Mouse (Mus musculus): ENCODE data around the gene Zfand2b. TPM values are rescaled to one million over a fixed set of nuclear protein-coding genes. Genes with fewer than 3 reads are reported as not detected.

Zfand2b gene
- total and polyA plus RNA-seq, 3 experiments = 15.7 to 40.7 (median 19.5) TPM

- no peaks in the 10 kb centered on the region for H3K9me3 ChIP-seq (replicated peaks; ENCODE audit: low read length)
- H3K36me3 ChIP-seq (replicated peaks in 1 of 2; ENCODE audit: control insufficient read depth in 1 of 2, insufficient read depth in 1 of 2, low read length in 1 of 2) = peaks cover 19 to 54% of the 10 kb centered on the region in 2 experiments
- DNase-seq (ENCODE audit: extremely low read depth) = no peak
- H3K4me3 ChIP-seq (replicated peaks in 1 of 3; ENCODE audit: low read depth in 2 of 3, low read length in 2 of 3, poor library complexity in 1 of 3) = peak overlapping the region; percentile 86 to 89 (median 87)
- H3K4me1 ChIP-seq (ENCODE audit: control insufficient read depth in 1 of 2, insufficient read depth in 2 of 2) = peaks cover 10 to 38% of the 10 kb centered on the region in 2 experiments
- H3K27me3 ChIP-seq (replicated peaks) = no peaks in the 10 kb centered on the region
- peak overlapping the region; percentile 81 for H3K9ac ChIP-seq (ENCODE audit: insufficient read depth, low read depth)
- dilution Hi-C loops (cut with MboI; ENCODE audit: extremely low pct_ligation_motif_present, extremely low pct_unique_long_range_greater_than_20kb, low sequenced_read_pairs) = no loop called here
- H3K4me2 ChIP-seq (ENCODE audit: insufficient read depth, low read depth, poor library complexity, severe bottlenecking) = peak overlapping the region; percentile 65
- in situ Hi-C loops (cut with MboI; ENCODE audit: low pct_ligation_motif_present, low pct_unique_long_range_greater_than_20kb, low sequenced_read_pairs) = no loop called here
- no peaks in the 10 kb centered on the region for H3K79me2 ChIP-seq (replicated peaks; ENCODE audit: control insufficient read depth, extremely low read depth, insufficient read depth, poor library complexity, severe bottlenecking)
- no peak for TF ChIP-seq RCOR1 (conservative IDR thresholded peaks at IDR 0.05; ENCODE audit: low read depth, low read length)
- no peak for TF ChIP-seq IRF4 (IDR thresholded peaks at IDR 0.05; ENCODE audit: low read depth, low read length)
- no peak overlapping the region for H3K27ac ChIP-seq (ENCODE audit: insufficient read depth, low read depth)
Measured at GRCm38 (mm10) chr1:75191258-75191621, 22.8 kb downstream of the Zfand2b start.

GRCm38 (mm10) chr1:75191622-75192402, 23.4 kb downstream of the Zfand2b start, which contains the start of the genes Ankzf1 and Atg9a:
Gene Ankzf1 (plus strand): TSS chr1:75192151.
Gene Atg9a (minus strand): TSS chr1:75192196.
- Histone ChIP-seq H3K9ac (ENCODE audit: insufficient read depth, low read depth) (peak within 1 kb of the TSS; percentile 90), H3K9me3 (replicated peaks; ENCODE audit: low read length) (no peaks in the 10 kb centered on the region), H3K79me2 (replicated peaks; ENCODE audit: control insufficient read depth, extremely low read depth, insufficient read depth, poor library complexity, severe bottlenecking) (no peaks in the 10 kb centered on the region), H3K36me3 (replicated peaks in 1 of 2; ENCODE audit: control insufficient read depth in 1 of 2, insufficient read depth in 1 of 2, low read length in 1 of 2) (peaks cover 18 to 54% of the 10 kb centered on the region in 2 experiments), H3K4me3 (replicated peaks in 1 of 3; ENCODE audit: low read depth in 2 of 3, low read length in 2 of 3, poor library complexity in 1 of 3) (peak within 1 kb of the TSS; percentile 89 to 98 (median 97)), H3K27ac (ENCODE audit: insufficient read depth, low read depth) (peak within 1 kb of the TSS; percentile 93), H3K27me3 (replicated peaks) (no peaks in the 10 kb centered on the region), H3K4me1 (ENCODE audit: control insufficient read depth in 1 of 2, insufficient read depth in 2 of 2) (peaks cover 10 to 38% of the 10 kb centered on the region in 2 experiments), H3K4me2 (ENCODE audit: insufficient read depth, low read depth, poor library complexity, severe bottlenecking) (peak within 1 kb of the TSS; percentile 86)
- DNase-seq (ENCODE audit: extremely low read depth) = peak; percentile 98
- dilution Hi-C loops (cut with MboI; ENCODE audit: extremely low pct_ligation_motif_present, extremely low pct_unique_long_range_greater_than_20kb, low sequenced_read_pairs) (no loop called here), in situ Hi-C loops (cut with MboI; ENCODE audit: low pct_ligation_motif_present, low pct_unique_long_range_greater_than_20kb, low sequenced_read_pairs) (no loop called here)
- TF ChIP-seq MAX (IDR thresholded peaks at IDR 0.05; ENCODE audit: low read length) = 0 out of 2 replicates have a peak, but pooled peaks have one; percentile 38
- TF ChIP-seq CTCF (conservative IDR thresholded peaks at IDR 0.05 in 1 of 2, IDR thresholded peaks at IDR 0.05 in 1 of 2; ENCODE audit: low read depth in 2 of 2, low read length in 2 of 2) = no peak; a peak in 1 of 4 replicates
- no peak for TF ChIP-seq ZNF384 (IDR thresholded peaks at IDR 0.05; ENCODE audit: low read depth, low read length)
- no peak for TF ChIP-seq CHD1 (IDR thresholded peaks at IDR 0.05; ENCODE audit: low read depth, low read length)
- no peak for TF ChIP-seq ZKSCAN1 (IDR thresholded peaks at IDR 0.05; ENCODE audit: borderline replicate concordance, low read depth, low read length)
- peak; percentile 90 for TF ChIP-seq SIN3A (IDR thresholded peaks at IDR 0.05; ENCODE audit: low read length)
- peak; percentile 78 for TF ChIP-seq NELFE (IDR thresholded peaks at IDR 0.05; ENCODE audit: low read depth, low read length)
- TF ChIP-seq ETS1 (conservative IDR thresholded peaks at IDR 0.05; ENCODE audit: low read depth, low read length) = no peak
- TF ChIP-seq MXI1 (IDR thresholded peaks at IDR 0.05; ENCODE audit: low read depth, low read length) = peak; percentile 92
- no peak; the same call in 1 of the 2 replicates for TF ChIP-seq GABPA (IDR thresholded peaks at IDR 0.05; ENCODE audit: insufficient replicate concordance, low read depth, low read length)
- peak; percentile 69; the same call in 1 of the 2 replicates for TF ChIP-seq ZMIZ1 (IDR thresholded peaks at IDR 0.05; ENCODE audit: low read depth, low read length)
- TF ChIP-seq RAD21 (IDR thresholded peaks at IDR 0.05; ENCODE audit: low read depth, low read length) = no peak
- TF ChIP-seq RCOR1 (conservative IDR thresholded peaks at IDR 0.05; ENCODE audit: low read depth, low read length) = no peak
- TF ChIP-seq PAX5 (IDR thresholded peaks at IDR 0.05; ENCODE audit: low read length) = no peak
- TF ChIP-seq POLR2A (IDR thresholded peaks at IDR 0.05; ENCODE audit: low read depth, low read length) = peak; percentile 63; the same call in 1 of the 2 replicates
- no peak for TF ChIP-seq USF1 (IDR thresholded peaks at IDR 0.05; ENCODE audit: low read depth, low read length)
- TF ChIP-seq HCFC1 (IDR thresholded peaks at IDR 0.05; ENCODE audit: low read depth, low read length) = peak; percentile 78
- no peak for TF ChIP-seq USF2 (conservative IDR thresholded peaks at IDR 0.05; ENCODE audit: low read depth, low read length)
- peak; percentile 75; the same call in 1 of the 2 replicates for TF ChIP-seq MYC (IDR thresholded peaks at IDR 0.05; ENCODE audit: low read depth, low read length)
- peak; percentile 72 for TF ChIP-seq POLR2AphosphoS2 (IDR thresholded peaks at IDR 0.05; ENCODE audit: low read depth, low read length)
- no peak for TF ChIP-seq ZC3H11A (IDR thresholded peaks at IDR 0.05; ENCODE audit: low read depth, low read length)
- TF ChIP-seq UBTF (IDR thresholded peaks at IDR 0.05; ENCODE audit: low read depth, low read length) = no peak
- TF ChIP-seq MAZ (IDR thresholded peaks at IDR 0.05; ENCODE audit: low read depth, low read length) = peak; percentile 68; the same call in 1 of the 2 replicates
- TF ChIP-seq MEF2A (IDR thresholded peaks at IDR 0.05; ENCODE audit: borderline replicate concordance, low read depth, low read length) = peak; percentile 52; the same call in 1 of the 2 replicates
- TF ChIP-seq NRF1 (IDR thresholded peaks at IDR 0.05; ENCODE audit: low read depth, low read length) = peak; percentile 62
- peak; percentile 86 for TF ChIP-seq CHD2 (IDR thresholded peaks at IDR 0.05; ENCODE audit: low read length)
- TF ChIP-seq JUN (IDR thresholded peaks at IDR 0.05; ENCODE audit: insufficient read depth, low read depth, low read length) = no peak
- TF ChIP-seq ELF1 (IDR thresholded peaks at IDR 0.05; ENCODE audit: low read depth, low read length) = peak; percentile 67; the same call in 1 of the 2 replicates
- TF ChIP-seq SMC3 (IDR thresholded peaks at IDR 0.05; ENCODE audit: low read depth, low read length) = no peak
- TF ChIP-seq IRF4 (IDR thresholded peaks at IDR 0.05; ENCODE audit: low read depth, low read length) = 0 out of 2 replicates have a peak, but pooled peaks have one; percentile 7
- no peak for TF ChIP-seq MAFK (IDR thresholded peaks at IDR 0.05; ENCODE audit: insufficient replicate concordance, low read length)
